Mouse (Mus musculus): ENCODE results near the gene Ccnjl. TPM values are rescaled to one million over a fixed set of nuclear protein-coding genes. Genes with fewer than 3 reads are reported as not detected.
A peak's percentile ranks its signal among the peaks of the same experiment; 100 is the strongest.

Ccnjl gene
- total RNA-seq (2015; ENCODE audit: low replicate concordance) (not detected in 2 replicates), total RNA-seq (2017; ENCODE audit: low replicate concordance) (not detected in 2 replicates)

GRCm38 (mm10) chr11:43528683-43529499 lies at the start of gene Ccnjl:
Ccnjl (plus strand) TSS chr11:43528784.
- no peak for ATAC-seq (replicated peaks; ENCODE audit: low FRiP score, poor library complexity, severe bottlenecking)

- ATAC-seq (replicated peaks; ENCODE audit: low FRiP score, poor library complexity, severe bottlenecking) = no peak
These were observed 49.2 kb upstream of the Ccnjl start for GRCm38 (mm10) chr11:43479376-43479775.

DNA sequence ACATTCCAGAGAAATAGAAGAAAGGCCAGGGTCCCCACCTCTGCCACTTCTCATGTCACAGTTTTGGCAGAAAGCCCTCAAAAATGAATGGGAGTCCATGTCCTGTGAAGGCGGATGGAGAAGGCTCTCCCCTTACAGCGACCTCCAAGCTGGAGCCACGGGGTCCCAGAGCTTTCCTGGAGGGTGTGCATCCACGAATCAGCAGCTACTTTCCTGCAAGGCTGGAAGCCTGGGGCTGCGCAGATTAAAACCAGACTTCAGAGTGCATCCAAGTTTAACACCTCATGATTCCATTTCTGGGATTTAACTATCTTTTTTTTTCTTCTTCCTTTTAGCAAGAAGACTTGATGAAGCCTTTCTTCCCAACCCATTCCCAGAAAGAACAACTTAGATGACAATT lies 48.0 kb upstream of the Ccnjl start:
- ATAC-seq (replicated peaks; ENCODE audit: low FRiP score, poor library complexity, severe bottlenecking) = no peak

DNA sequence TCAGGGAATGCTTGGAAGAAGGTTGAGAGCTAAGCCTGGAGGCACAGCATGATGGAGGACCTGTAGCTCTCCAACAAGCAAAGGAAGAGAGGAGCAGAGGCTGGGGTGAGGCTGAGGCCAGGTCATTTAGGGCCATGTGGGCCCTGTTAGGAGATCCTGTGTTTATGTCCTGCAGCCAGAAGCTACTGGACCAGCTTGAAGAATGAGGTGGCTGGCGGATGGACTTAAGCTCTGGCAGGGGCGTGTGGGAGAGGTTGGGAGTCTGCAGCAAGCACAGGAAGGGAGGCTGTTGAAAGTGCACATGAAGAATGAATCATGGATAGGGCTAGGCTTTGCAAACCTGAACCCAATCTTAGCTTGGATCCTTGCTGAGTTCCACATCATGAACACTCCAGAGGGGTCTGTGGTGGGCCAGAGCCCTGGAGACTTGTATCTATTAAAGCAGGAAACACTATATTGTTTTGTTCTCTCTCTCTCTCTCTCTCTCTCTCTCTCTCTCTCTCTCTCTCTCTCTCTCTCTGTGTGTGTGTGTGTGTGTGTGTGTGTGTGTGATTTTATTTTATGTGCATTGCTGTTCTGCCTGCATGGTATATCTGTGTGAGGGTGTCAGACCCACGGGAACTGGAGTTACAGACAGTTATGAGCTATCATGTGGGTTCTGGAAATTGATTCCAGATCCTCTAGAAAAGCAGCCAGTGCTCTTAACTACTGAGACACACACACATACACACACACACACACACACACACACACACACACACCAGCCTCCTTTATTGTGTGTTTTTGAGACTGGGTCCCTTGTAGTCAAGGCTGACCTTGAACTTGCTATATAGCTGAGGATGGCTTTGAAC lies 46.7 kb upstream of the Ccnjl start:
- ATAC-seq (replicated peaks; ENCODE audit: low FRiP score, poor library complexity, severe bottlenecking) = no peak

DNA sequence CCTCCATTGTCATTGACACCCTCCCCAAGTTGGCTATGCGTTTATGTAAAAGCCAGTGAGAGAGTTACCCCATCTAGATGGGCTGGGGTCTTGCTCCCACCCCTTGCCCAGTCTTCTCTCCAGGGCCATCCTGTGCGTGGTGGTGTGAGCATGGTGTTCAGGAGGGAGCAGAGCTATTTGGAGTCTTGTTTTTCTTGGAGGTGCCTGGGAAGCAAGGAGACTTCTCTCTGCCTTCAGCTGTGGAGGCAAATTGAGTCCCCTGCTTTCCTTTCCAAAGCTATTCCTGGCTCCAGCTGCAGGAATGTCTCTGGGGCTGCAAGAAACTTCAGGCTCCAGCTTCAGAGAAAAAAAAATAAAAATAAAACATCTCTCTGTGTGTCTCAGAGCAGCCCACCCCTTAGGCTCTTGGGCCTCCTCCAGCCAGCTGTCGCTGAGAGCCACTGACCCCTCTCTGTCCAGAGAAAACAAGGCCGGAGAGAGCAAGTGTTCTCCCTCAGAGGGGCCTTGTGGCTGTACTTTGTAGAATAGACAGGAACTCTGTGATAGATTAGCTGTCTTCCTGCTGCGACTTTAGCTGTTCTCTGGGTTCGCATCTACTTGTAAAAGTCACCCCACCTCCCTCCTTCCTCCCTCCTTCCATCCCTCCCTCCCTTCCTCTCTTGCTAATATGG lies 45.3 kb upstream of the Ccnjl start:
- no peak for ATAC-seq (replicated peaks; ENCODE audit: low FRiP score, poor library complexity, severe bottlenecking)

GRCm38 (mm10) chr11:43484057-43484456 lies 44.5 kb upstream of the Ccnjl start:
- ATAC-seq (replicated peaks; ENCODE audit: low FRiP score, poor library complexity, severe bottlenecking) = 0 out of 2 replicates have a peak, but pooled peaks have one; percentile 19

DNA sequence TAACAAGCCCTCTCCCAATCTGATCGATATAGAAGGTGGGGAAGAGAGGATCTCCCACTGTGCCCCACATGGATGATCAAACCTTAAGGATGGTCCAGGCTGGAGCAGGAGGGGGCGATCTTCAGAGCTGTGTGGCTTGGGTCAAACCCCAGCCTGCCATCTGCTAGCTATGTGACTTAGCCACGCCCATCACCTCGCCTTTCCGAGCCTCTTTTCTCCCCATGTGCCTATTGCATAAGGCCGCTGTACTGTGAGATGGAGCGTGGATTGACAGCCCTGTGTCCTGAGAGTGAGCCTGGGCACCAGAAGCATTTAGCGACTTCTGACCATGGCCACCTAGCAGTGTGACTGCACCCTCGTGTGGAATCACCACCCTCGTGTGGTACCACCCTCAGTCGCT lies 43.9 kb upstream of the Ccnjl start:
- ATAC-seq (replicated peaks; ENCODE audit: low FRiP score, poor library complexity, severe bottlenecking) = no peak

GRCm38 (mm10) chr11:43485855-43486254 lies 42.7 kb upstream of the Ccnjl start:
- ATAC-seq (replicated peaks; ENCODE audit: low FRiP score, poor library complexity, severe bottlenecking) = no peak

GRCm38 (mm10) chr11:43492663-43493062 lies 35.9 kb upstream of the Ccnjl start:
- peak; percentile 52; the same call in 1 of the 2 replicates for ATAC-seq (replicated peaks; ENCODE audit: low FRiP score, poor library complexity, severe bottlenecking)

GRCm38 (mm10) chr11:43493815-43494409 lies 34.7 kb upstream of the Ccnjl start:
- no peak for ATAC-seq (replicated peaks; ENCODE audit: low FRiP score, poor library complexity, severe bottlenecking)

GRCm38 (mm10) chr11:43495037-43495436 lies 33.5 kb upstream of the Ccnjl start:
- no peak for ATAC-seq (replicated peaks; ENCODE audit: low FRiP score, poor library complexity, severe bottlenecking)

DNA sequence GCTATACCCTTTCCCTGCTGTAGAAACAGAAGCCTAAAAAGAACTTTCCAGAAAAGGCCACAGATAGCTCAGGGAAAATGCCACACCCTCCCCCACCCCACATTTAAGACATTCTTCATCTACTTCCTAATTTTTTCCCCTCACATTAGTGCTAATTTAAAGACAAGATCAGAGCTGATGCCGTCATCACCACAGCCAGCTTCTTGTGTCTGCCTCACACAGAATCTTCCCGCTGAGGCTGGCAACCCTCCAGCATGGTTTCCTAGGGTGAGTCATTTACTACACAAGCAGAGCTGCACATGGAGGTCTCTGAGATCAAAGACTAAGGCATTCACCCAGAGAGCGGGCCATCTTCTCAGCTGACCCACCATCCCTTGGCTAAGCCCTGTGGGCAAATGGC lies 33.1 kb upstream of the Ccnjl start:
- no peak for ATAC-seq (replicated peaks; ENCODE audit: low FRiP score, poor library complexity, severe bottlenecking)

GRCm38 (mm10) chr11:43501256-43501655 lies 27.3 kb upstream of the Ccnjl start:
- ATAC-seq (replicated peaks; ENCODE audit: low FRiP score, poor library complexity, severe bottlenecking) = no peak

DNA sequence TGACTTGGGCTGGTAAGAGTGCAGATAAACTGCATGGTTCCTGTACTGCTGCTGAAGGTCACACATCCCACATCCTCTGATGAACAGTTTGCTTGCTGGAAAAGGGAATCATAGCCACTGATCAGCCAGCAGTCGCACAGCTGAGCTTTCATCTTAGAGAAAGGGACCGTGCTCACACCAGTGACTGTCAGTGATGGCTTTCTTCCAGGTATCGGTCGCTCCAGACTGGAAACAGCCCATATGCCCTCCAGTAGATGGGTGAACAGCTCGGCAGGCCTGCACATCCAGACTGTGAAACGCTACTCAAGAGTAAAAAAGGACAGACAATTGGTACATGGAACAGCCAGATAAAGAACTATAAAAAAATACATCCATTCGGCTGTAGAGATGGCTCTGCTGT lies 23.4 kb upstream of the Ccnjl start:
- no peak for ATAC-seq (replicated peaks; ENCODE audit: low FRiP score, poor library complexity, severe bottlenecking)

DNA sequence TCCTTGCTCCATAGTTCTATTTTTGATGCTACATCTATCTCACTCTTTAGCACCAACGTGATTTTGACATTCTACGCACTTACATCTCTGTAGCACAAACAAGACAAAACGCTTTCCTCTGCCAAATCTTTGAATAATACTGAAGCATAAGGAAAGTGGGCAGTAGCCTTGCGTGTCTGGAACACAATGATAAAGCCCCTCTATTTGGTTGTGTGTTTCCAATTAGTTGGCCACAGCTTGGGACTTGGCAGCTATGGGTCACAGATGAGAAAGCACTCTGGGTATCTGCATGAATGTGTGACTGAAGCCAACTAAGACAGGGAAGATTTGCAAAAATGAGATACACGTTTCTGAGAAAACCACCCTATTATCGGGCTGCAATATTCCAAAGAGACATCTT lies 20.6 kb upstream of the Ccnjl start:
- ATAC-seq (replicated peaks; ENCODE audit: low FRiP score, poor library complexity, severe bottlenecking) = no peak

GRCm38 (mm10) chr11:43509878-43510277 lies 18.7 kb upstream of the Ccnjl start:
- ATAC-seq (replicated peaks; ENCODE audit: low FRiP score, poor library complexity, severe bottlenecking) = no peak

DNA sequence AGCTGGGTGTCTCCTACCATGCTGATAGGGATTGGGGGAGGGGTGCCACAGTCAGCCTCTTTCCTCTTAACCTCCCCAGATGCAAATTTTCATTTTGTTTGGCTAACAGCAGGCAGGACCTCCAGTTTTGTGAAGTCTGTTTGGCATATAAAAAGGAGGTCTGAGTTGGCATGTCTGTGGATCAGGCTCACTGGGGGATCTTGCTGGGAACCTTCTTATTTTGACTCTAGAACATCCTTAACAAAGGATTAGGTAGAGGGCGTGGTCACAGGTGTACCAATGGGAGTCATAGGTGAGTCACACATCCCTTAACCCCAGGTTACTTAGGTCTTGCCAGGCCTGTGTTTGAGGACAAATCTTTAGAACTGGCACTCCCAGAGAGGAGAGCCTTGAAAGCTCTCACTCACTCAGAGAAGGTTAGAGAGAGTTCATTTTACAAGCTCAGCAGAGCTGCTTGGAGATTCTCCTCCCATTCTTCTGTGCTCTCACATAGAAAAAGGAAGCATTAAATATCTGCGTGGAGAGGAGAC lies 15.9 kb upstream of the Ccnjl start:
- ATAC-seq (replicated peaks; ENCODE audit: low FRiP score, poor library complexity, severe bottlenecking) = no peak

DNA sequence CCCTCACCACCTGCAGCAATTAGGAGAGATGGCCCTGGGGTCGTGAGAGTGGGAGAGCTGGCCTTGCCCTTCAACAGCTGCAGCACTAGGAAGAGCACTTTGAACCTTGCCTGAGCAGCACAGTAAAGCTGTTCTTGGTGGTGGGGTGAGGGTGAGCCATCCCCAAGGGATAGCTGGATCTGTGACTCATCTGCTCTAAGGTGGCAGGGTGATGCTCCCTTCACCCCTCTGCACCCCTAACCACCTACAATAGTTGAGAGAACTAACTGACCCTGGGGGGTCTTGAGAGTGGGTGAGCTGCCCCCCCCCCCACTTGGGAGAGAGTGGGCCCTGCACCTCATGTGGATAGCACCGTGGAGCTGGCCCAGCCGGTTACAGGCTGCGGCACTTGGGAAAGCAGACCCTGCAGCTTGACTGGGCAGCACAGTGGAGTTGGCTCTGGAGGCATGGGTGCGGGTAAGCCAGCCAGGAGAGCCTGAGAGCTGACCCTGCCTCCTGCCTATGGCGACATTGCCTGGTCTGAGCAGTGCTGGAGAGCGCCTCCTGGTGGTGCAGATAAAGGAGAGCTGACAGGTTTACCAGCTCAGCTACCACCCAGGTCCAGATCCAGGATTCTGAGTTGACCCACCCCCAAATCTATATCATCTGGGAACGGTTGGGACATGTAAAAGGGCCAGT lies 12.1 kb upstream of the Ccnjl start:
- ATAC-seq (replicated peaks; ENCODE audit: low FRiP score, poor library complexity, severe bottlenecking) = no peak

DNA sequence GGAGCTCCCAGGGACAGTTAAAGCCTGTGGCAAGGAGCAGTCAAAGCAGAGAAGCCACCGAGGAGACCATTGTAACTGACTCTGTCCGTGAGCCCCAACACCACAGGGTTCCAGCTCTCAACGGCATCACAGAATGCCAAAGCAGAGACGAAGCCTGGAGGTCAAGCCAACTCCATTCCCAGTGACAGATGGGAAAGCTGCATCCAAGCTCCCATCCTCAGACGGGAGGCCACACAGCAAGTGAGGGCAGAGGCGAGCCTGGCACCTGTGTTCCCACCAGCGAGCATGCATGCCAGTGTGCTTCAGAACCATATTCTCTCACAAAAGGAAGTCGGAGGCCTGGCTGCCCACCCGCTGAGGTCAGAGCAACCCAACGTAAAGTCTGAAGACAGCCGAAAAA lies 10.9 kb upstream of the Ccnjl start:
- ATAC-seq (replicated peaks; ENCODE audit: low FRiP score, poor library complexity, severe bottlenecking) = no peak

All from erythroid progenitor cell, adult 5-6 weeks (primary cell).